Mouse (Mus musculus): ENCODE measurements around the gene Fgfr2.

DNA sequence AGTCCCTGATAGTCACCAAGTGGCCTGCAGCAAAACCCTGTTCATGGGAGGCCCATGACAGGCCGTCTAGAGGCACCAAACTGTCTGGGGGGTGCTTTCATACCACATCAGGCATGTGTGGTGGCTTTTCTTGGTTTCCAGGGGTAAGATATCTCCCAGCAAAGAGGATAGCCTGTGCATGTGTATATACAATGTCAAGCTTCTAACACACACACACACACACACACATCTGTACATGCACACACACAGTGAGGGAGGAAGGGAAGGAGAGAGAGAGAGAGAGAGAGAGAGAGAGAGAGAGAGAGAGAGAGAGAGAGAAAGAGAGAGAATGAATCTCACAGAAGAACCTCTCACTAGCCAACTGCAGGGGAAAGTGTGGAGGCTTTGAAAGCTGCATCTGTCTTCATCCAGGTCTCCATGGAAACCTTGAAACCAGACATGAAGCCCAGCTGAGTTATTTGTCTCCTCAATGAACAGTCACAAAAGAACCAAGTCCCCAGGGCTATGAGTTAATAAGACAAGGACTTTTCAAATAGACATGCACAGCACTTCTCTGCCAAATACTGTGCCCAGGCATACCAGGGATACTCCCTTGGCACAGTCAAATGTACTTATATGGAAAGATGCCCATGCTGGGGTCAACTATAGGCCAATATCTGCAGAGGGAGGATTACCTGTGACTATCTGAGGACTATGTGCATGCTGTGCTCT lies 1110.0 kb downstream of the Fgfr2 start:
- no peak for TF ChIP-seq POLR2A (IDR thresholded peaks at IDR 0.05; ENCODE audit: borderline replicate concordance, extremely low read depth, low read depth, low read length)
- no peak for TF ChIP-seq CTCF (IDR thresholded peaks at IDR 0.05; ENCODE audit: insufficient read depth, low read length)
